Mouse (Mus musculus) intestine, embryonic 15.5 days (tissue): ENCODE results near the gene Vldlr. TPM values are rescaled to one million over a fixed set of nuclear protein-coding genes. Genes with fewer than 3 reads are reported as not detected.

Source experiments
- ATAC-seq: fragments of 200-750 bp; cut with Nextera tagmentation; 2 replicates; pipeline ENCODE4 v1.8.0; 2017; ENCODE audit warnings: moderate TSS enrichment, moderate library complexity
- H3K27ac ChIP-seq: fragments of 300-500 bp; sonication (generic); 2 replicates; pipeline ENCODE4 v1.5.1; 2015; ENCODE audit warnings: mild to moderate bottlenecking, inconsistent platforms
- H3K27me3 ChIP-seq: fragments of 300-500 bp; sonication (generic); replicated peaks from 2 replicates; pipeline ENCODE4 v1.6.1; 2015; ENCODE audit warnings: inconsistent platforms
- H3K36me3 ChIP-seq: fragments of 300-500 bp; sonication (generic); 2 replicates; pipeline ENCODE4 v1.6.1; 2015; ENCODE audit warnings: inconsistent platforms
- H3K4me1 ChIP-seq: fragments of 300-500 bp; sonication (generic); replicated peaks from 2 replicates; pipeline ENCODE4 v1.6.1; 2015; ENCODE audit warnings: inconsistent platforms
- H3K4me2 ChIP-seq: fragments of 300-500 bp; sonication (generic); replicated peaks from 2 replicates; pipeline ENCODE4 v1.6.1; 2015; ENCODE audit warnings: mild to moderate bottlenecking, inconsistent platforms
- H3K4me3 ChIP-seq: fragments of 300-500 bp; sonication (generic); replicated peaks from 2 replicates; pipeline ENCODE4 v1.5.1; 2015; ENCODE audit warnings: inconsistent platforms
- H3K9ac ChIP-seq: fragments of 300-500 bp; sonication (generic); 2 replicates; pipeline ENCODE4 v1.6.1; 2015; ENCODE audit warnings: inconsistent platforms
- H3K9me3 ChIP-seq: fragments of 300-500 bp; sonication (generic); 2 replicates; pipeline ENCODE4 v1.6.1; 2016; ENCODE audit warnings: inconsistent platforms
- WGBS: fragments of 180-500 bp; shearing (Covaris S2); methylation state at CpG from one replicate; pipeline ENCODE4 v1.1.7; 2015; 5-methylcytosine and 5-hydroxymethylcytosine counted together
- polyA plus RNA-seq: library from polyadenylated mRNA; unstranded; fragments of >200 nt; fragmentation: Nextera tagmentation; extraction: Ambion mirVana; gene quantifications from 2 replicates; pipeline ENCODE4 v1.2.1, GENCODE M21; 2015

The Vldlr gene
- polyA plus RNA-seq, 1 experiment from 2014 or later, result 6.7 TPM

- Histone ChIP-seq H3K4me2 (peak overlapping the region; percentile 98), H3K9ac (peak overlapping the region; percentile 60), H3K4me1 (peaks cover 14% of the 10 kb centered on the region), H3K4me3 (peak overlapping the region; percentile 65), H3K9me3 (no peaks in the 10 kb centered on the region), H3K27me3 (peaks cover 12% of the 10 kb centered on the region), H3K27ac (peak overlapping the region; percentile 13; the same call in 1 of the 2 replicates), H3K36me3 (no peaks in the 10 kb centered on the region)
- peak; percentile 62 for ATAC-seq
- under 1% methylated on average over 48 of the region's 52 CpGs for WGBS
These were observed 1.2 kb downstream of the Vldlr start for GRCm38 (mm10) chr19:27217404-27217940.

DNA sequence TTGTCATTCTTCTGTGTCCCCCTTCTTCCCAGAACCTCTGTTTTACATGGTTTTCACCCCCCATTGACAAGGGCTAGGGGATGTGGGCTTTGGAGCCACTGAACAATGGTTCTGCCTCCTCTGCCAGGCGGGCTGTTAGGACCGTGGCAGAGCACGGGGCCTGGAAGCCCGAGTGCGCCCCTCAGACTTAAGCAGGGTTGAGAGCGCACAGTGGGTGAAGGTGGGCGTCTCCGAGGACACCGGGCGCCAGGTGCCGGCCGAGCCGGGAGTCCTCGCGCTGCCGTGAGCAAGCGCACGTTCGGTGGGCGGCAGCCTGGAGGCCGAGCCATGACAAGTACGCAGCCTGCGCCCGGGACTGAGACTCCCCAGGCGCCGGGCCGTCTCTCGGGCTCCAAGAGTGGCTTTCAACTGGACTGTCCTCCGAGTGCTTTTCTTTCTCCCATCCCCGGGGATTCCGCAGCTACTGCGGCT is 1.7 kb downstream of the Vldlr start:
- no peaks in the 10 kb centered on the region for H3K36me3 ChIP-seq
- peaks cover 12% of the 10 kb centered on the region for H3K27me3 ChIP-seq
- WGBS, result under 1% methylated on average over 32 of the region's 32 CpGs
- H3K9ac ChIP-seq, result peak overlapping the region; percentile 60
- H3K4me3 ChIP-seq, result peak overlapping the region; percentile 65
- peaks cover 14% of the 10 kb centered on the region for H3K4me1 ChIP-seq
- no peaks in the 10 kb centered on the region for H3K9me3 ChIP-seq
- peak overlapping the region; percentile 98 for H3K4me2 ChIP-seq
- H3K27ac ChIP-seq, result 0 out of 2 replicates have a peak overlapping the region, but pooled peaks have one; percentile 13
- ATAC-seq, result peak; percentile 54

DNA sequence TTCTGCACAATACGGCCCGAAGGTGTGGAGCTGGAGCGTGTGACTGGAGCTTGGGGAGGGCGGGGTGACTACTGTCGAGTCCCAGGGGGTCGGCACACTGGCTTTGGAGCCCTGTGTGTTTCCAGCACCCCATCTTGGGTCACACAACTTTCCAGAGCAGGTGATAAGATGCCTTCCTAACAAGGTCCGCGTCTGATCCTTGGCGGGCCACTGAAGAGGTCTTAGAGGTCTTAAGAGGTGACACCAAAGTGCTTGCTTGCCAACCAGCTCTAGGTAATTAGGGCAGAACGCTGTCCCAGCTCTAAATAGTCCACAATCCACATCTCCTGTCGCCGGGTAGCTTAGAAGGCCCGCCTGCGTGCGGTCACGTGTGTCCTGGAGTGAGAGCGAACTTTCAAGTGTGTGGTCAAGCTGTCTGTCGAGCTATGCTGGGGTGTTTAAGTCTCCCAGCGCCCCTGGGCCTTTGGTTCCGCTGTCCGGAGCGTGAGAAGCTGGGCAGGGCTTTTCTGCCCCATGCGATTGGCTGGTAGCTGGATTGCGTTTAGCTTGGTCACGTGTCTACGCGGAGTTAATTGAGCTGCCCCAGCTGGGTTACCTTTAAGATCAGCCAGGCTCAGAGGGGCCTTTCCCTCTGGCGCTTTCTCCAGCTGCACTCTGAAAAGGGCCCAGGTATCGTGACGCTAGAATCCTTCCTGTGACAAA is 2.4 kb downstream of the Vldlr start:
- Histone ChIP-seq H3K4me3 (peak overlapping the region; percentile 65), H3K27ac (no peak overlapping the region), H3K27me3 (peaks cover 12% of the 10 kb centered on the region), H3K4me1 (peaks cover 14% of the 10 kb centered on the region), H3K36me3 (no peaks in the 10 kb centered on the region), H3K9ac (peak overlapping the region; percentile 60), H3K9me3 (no peaks in the 10 kb centered on the region), H3K4me2 (peak overlapping the region; percentile 98)
- 2% methylated on average over 30 of the region's 30 CpGs for WGBS
- ATAC-seq, result peak; percentile 65

DNA sequence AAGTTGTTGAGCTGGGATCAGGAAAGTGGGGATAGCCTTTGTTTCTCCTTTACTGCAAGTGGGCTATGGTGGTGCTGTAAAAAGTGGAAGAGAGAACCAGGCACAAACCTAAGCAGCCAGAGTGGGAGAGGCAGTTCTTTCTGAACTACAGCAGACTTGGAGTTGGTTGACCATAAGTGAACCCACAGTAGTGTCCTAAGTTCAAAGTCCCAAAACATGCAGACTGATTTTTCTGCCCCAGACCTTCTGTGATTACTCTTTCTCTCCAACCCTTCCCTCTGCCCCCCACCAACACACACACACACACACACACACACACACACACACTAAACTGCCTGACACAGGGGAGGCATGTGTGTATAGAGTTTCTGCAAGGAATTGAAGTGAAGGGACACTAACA is 3.3 kb downstream of the Vldlr start:
- Histone ChIP-seq H3K4me3 (no peak overlapping the region), H3K36me3 (no peaks in the 10 kb centered on the region), H3K4me2 (no peak overlapping the region), H3K9ac (no peak overlapping the region), H3K27me3 (peaks cover 12% of the 10 kb centered on the region), H3K4me1 (peaks cover 14% of the 10 kb centered on the region), H3K27ac (no peak overlapping the region), H3K9me3 (no peaks in the 10 kb centered on the region)
- ATAC-seq, result no peak

DNA sequence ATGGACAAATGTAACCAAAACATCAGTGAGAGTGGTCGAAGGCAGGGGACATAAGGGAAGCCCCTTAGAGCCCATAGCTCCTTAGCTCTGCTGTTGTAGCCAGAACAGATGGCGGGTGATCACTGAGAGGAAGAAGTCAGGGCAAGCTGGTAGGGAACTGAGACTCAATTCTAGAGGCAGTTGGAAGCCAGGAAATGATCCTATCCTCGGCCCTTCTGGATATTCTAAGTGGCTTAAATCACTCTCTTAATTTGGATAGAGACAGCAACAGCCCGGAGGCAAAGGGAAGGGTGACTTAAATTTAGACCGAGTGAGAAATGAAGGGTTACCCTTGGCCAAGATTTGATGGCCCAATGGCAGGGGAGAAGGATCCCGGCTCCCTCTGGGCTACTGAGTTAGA is 6.8 kb downstream of the Vldlr start:
- no peaks in the 10 kb centered on the region for H3K9me3 ChIP-seq
- no peak overlapping the region for H3K4me2 ChIP-seq
- H3K36me3 ChIP-seq, result no peaks in the 10 kb centered on the region
- no peak overlapping the region for H3K4me3 ChIP-seq
- peaks cover 9% of the 10 kb centered on the region for H3K4me1 ChIP-seq
- ATAC-seq, result no peak
- no peak overlapping the region for H3K27ac ChIP-seq
- 71% methylated on average over 6 of the region's 6 CpGs for WGBS
- H3K27me3 ChIP-seq, result no peaks in the 10 kb centered on the region
- no peak overlapping the region for H3K9ac ChIP-seq

- no peak for ATAC-seq
- 63% methylated on average over 1 of the region's 1 CpGs for WGBS
- H3K4me2 ChIP-seq, result no peak overlapping the region
These were observed 8.1 kb downstream of the Vldlr start for GRCm38 (mm10) chr19:27224356-27224755.

DNA sequence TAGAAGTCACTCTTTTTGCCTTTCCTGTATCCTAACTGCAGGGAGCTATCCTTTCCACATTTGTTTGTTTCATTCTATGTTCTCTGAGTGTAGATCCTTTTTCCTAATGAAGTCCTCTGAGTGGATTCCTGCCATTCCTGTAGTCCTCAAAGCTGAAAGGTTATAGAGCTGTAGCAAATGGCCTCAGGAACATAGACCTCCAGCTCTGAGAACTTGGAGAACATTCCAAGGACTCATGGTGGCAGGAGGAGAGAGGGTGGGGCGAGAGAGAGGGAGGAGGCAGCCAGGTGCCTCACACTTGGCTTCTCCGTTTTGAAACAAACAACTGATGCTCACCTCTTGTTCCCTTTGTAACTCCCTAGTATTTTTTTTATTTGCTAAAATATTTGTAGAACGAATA is 10.3 kb downstream of the Vldlr start:
- ATAC-seq, result no peak

More at GRCm38 (mm10) chr19:27224356-27224755, 8.1 kb downstream of the Vldlr start:
- no peak overlapping the region for H3K27ac ChIP-seq
- no peak overlapping the region for H3K4me3 ChIP-seq
- H3K36me3 ChIP-seq, result no peaks in the 10 kb centered on the region
- no peaks in the 10 kb centered on the region for H3K9me3 ChIP-seq
- no peak overlapping the region for H3K9ac ChIP-seq
- no peaks in the 10 kb centered on the region for H3K4me1 ChIP-seq
- H3K27me3 ChIP-seq, result no peaks in the 10 kb centered on the region

DNA sequence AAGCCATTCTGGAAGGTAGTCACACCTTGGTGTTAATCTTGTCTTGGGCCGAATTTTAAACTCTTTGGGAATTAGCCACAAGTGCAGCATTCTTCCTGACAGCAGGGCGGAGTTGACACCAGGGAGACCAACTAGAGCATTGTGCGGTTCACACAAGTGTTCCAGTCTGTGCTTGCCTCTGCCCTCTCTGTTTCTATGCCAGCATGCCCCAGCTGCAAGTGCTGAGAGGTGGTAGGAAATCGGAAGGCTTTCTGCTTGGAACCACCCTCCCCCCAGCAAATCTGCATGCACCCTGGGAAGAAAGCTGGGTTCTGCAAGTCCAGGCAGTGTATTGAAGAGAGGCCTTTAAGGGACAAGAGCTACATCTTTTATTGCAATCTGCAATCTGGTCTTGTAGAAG is 10.8 kb downstream of the Vldlr start:
- no peak overlapping the region for H3K4me3 ChIP-seq
- ATAC-seq, result no peak
- no peaks in the 10 kb centered on the region for H3K9me3 ChIP-seq
- 64% methylated on average over 4 of the region's 4 CpGs for WGBS
- no peak overlapping the region for H3K9ac ChIP-seq
- H3K36me3 ChIP-seq, result no peaks in the 10 kb centered on the region
- no peak overlapping the region for H3K27ac ChIP-seq
- H3K4me2 ChIP-seq, result no peak overlapping the region
- no peaks in the 10 kb centered on the region for H3K27me3 ChIP-seq
- no peaks in the 10 kb centered on the region for H3K4me1 ChIP-seq

More for the DNA sequence above, 10.3 kb downstream of the Vldlr start:
- no peaks in the 10 kb centered on the region for H3K9me3 ChIP-seq
- 59% methylated on average over 3 of the region's 3 CpGs for WGBS
- H3K9ac ChIP-seq, result no peak overlapping the region
- no peak overlapping the region for H3K4me3 ChIP-seq
- H3K27ac ChIP-seq, result no peak overlapping the region
- H3K36me3 ChIP-seq, result no peaks in the 10 kb centered on the region
- H3K4me1 ChIP-seq, result no peaks in the 10 kb centered on the region
- H3K4me2 ChIP-seq, result no peak overlapping the region
- no peaks in the 10 kb centered on the region for H3K27me3 ChIP-seq

DNA sequence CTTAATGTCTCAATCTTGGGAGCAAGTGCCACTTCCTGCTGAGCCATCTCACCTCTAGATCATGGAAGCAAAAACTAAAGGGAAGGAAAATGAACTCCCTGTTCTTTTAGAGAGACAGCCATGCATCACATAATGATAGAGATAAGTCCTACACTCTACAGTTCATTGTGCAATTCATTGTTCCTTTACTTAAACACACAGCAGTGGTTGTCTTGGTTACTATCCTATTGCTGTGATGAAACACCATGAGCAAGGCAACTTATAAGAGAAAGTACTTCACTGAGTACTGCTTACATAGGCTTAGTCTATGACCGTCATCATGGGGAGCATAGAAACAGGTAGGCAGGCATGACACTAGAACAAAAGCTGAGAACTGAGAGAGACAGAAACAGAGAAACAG is 12.0 kb downstream of the Vldlr start:
- no peak overlapping the region for H3K9ac ChIP-seq
- no peak overlapping the region for H3K27ac ChIP-seq
- no peaks in the 10 kb centered on the region for H3K9me3 ChIP-seq
- no peak overlapping the region for H3K4me2 ChIP-seq
- H3K4me3 ChIP-seq, result no peak overlapping the region
- no peaks in the 10 kb centered on the region for H3K4me1 ChIP-seq
- ATAC-seq, result no peak
- 86% methylated on average over 1 of the region's 1 CpGs for WGBS
- H3K27me3 ChIP-seq, result no peaks in the 10 kb centered on the region
- no peaks in the 10 kb centered on the region for H3K36me3 ChIP-seq

DNA sequence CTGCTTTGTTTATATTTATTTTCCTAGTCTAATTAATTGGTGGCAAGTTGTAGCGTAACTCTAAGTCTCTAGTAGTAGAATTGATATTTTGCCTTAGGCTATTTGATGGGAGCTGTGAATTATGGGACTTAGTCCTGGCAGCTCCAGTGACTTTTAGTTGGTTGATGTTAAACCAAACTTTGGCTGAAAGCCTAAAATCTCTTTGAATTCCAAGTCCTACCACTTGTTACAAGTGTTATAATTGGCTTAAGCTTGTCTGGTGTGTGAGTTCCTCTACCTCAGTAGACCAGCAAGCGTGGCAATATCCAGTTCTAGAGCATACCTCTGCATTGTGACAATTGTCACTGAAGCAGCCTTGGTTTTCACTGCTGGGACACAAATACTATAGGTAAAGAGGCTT is 17.1 kb downstream of the Vldlr start:
- no peaks in the 10 kb centered on the region for H3K9me3 ChIP-seq
- no peaks in the 10 kb centered on the region for H3K36me3 ChIP-seq
- H3K27me3 ChIP-seq, result no peaks in the 10 kb centered on the region
- no peaks in the 10 kb centered on the region for H3K4me1 ChIP-seq
- H3K4me2 ChIP-seq, result no peak overlapping the region
- ATAC-seq, result no peak
- H3K4me3 ChIP-seq, result no peak overlapping the region
- 75% methylated on average over 2 of the region's 2 CpGs for WGBS
- no peak overlapping the region for H3K9ac ChIP-seq
- no peak overlapping the region for H3K27ac ChIP-seq

- Histone ChIP-seq H3K36me3 (no peaks in the 10 kb centered on the region), H3K4me3 (no peak overlapping the region), H3K4me2 (no peak overlapping the region), H3K27ac (no peak overlapping the region), H3K9me3 (no peaks in the 10 kb centered on the region), H3K27me3 (no peaks in the 10 kb centered on the region), H3K4me1 (no peaks in the 10 kb centered on the region), H3K9ac (no peak overlapping the region)
- 95% methylated on average over 4 of the region's 4 CpGs for WGBS
- ATAC-seq, result no peak
These were observed 23.6 kb downstream of the Vldlr start for GRCm38 (mm10) chr19:27239913-27240312.

- ATAC-seq, result no peak
- Histone ChIP-seq H3K27ac (no peak overlapping the region), H3K4me2 (no peak overlapping the region), H3K27me3 (no peaks in the 10 kb centered on the region), H3K36me3 (no peaks in the 10 kb centered on the region), H3K4me1 (no peaks in the 10 kb centered on the region), H3K4me3 (no peak overlapping the region), H3K9ac (no peak overlapping the region), H3K9me3 (no peaks in the 10 kb centered on the region)
- WGBS, result 79% methylated on average over 4 of the region's 4 CpGs
These were observed 27.2 kb downstream of the Vldlr start for GRCm38 (mm10) chr19:27243527-27243926.

DNA sequence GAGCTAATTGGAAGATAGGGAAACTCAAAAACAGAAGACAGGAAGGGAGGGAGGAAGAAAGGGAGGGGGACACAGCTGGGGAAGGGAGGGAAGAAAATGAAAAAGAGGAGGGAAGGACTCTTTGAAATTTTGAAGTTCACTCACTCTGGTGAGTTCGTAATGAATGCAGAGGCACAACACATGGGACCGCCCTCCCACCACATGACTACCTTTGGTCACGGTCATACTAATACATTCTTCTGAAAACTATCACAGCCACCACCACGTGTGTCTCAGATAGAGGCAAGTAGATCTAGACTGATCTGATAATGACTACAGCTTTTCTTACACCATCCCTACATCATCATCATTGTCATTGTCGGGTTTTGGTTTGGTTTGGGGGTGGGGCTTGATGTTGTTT is 38.5 kb downstream of the Vldlr start:
- Histone ChIP-seq H3K4me1 (no peaks in the 10 kb centered on the region), H3K4me3 (no peak overlapping the region), H3K4me2 (no peak overlapping the region), H3K9ac (no peak overlapping the region), H3K36me3 (no peaks in the 10 kb centered on the region), H3K27ac (no peak overlapping the region), H3K9me3 (no peaks in the 10 kb centered on the region), H3K27me3 (no peaks in the 10 kb centered on the region)
- WGBS, result 83% methylated on average over 5 of the region's 5 CpGs
- ATAC-seq, result no peak
